Mouse (Mus musculus) embryo, embryonic 9.5 days (tissue): ENCODE results near the gene Prkg1.

Source experiments
- DNase-seq: peaks from one replicate; pipeline ENCODE4 v3.0.0-alpha.2; 2017; ENCODE audit errors: extremely low spot score

Gene Prkg1

DNA sequence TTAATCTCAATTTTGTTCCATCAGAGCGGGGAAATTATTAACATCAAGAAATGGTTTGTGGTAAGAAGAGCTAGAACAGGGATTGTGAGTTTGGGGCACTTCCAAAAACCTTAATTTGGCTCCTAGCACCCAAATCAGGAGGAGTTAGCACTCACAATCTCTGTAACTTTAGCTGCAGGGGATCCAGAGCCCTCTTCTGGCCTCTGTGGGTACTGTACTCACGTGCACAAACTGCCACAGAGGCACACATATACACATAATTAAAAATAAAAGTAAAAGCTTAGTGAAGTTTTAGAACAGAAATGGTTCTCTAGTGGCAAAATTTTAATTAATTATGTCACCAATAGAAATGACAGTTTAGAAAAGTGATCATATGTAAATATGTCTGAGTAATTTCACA lies 614.9 kb downstream of the Prkg1 start:
- DNase-seq = no peak

GRCm38 (mm10) chr19:31147457-31147856 lies 617.4 kb downstream of the Prkg1 start:
- DNase-seq = no peak

- DNase-seq = no peak
Measured at GRCm38 (mm10) chr19:31146156-31146555, 618.7 kb downstream of the Prkg1 start.

- DNase-seq = no peak
Measured at GRCm38 (mm10) chr19:31141905-31142304, 622.9 kb downstream of the Prkg1 start.

DNA sequence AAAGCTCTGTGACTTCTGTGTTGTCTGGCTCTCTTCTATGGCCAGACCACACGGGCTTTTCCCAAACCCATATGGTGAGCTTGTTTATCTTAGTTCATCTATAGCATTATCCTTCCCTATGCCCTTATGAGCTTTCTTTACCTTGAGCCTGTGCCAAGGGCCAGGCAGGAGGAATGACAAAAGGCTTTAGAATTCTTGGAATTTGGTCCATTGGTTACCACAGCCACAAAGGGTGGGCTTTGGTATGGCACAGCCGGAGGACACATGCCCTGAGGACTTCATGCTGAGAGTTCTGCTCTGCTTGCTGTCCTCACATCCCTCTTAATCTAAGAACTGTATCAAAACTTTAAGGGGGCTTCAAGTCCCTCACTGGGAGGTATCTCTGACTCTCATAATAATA lies 628.5 kb downstream of the Prkg1 start:
- DNase-seq = no peak

- DNase-seq = no peak
Measured at GRCm38 (mm10) chr19:31132614-31133013, 632.2 kb downstream of the Prkg1 start.

GRCm38 (mm10) chr19:31124628-31125027 lies 640.2 kb downstream of the Prkg1 start:
- no peak for DNase-seq

DNA sequence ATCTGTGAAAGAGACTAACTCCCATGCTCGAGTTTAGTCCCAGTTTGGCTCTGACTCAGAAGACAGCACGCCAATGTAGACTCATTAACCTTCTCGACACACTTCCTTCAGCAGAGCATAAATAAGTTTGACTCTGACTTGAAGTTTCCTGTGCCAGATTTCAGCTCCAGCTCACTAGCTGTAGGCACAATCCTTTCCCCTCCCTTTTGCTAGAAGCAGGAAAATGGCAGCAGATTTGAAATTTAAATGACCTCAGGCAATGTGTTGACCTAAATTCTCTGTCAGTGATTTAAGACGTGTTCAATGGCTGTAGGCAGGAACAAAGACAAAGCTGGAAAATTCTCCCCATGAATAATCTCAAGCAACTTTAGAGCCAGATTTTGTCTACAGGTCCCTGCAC lies 650.1 kb downstream of the Prkg1 start:
- DNase-seq = no peak

DNA sequence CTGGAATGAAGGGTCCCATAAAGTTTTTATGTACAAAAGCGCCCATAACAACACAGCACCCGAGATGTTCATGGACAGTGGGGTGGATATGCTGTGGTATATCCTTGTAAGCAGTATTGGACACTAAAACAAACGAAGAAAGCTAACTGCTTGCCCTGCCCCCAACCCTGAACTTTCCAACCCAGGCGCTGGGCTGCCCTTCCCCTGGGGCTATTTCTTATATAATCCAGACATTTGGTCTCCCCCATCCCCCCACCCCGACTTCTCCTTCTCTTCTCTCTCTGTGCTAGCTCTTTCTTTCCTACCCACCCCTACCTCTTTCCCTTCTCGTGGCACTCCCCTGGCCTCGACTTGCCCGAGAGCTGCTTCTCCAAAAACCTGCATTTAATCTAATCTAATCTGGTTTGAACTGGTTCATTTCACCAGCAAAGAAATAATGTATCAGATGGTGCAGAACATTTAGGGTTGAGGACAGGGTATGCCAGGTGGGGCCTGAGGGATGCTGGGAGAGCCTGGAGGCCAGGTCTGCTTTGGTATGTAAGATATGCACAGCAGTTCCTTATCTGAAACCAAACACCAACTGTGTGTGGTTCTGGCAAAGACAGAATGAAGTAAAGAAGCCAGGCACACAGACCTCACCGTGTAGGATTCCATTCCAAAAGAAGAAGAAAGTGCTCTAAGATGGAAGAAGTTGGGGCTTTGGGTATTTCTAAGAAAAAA lies 657.8 kb downstream of the Prkg1 start:
- DNase-seq = peak; percentile 32

GRCm38 (mm10) chr19:31106036-31106435 lies 658.8 kb downstream of the Prkg1 start:
- DNase-seq = no peak

DNA sequence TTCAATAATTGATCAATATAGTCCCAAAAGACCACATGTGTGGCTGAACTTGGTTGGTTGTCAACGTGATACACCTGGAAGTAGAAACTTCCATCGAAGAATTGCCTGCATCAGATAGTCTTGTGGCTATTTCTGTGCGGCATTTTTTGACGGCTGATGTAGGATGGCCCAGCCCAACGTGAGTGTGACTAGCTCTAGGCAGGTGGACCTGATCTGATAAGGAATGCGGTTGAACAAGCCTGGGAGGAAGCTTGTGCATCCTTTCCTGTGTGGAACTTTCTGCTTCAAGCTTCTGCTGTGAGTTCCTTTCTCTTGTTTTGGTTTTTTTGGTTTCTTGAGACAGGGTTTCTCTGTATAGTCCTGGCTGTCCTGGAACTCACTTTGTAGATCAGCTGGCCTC lies 660.1 kb downstream of the Prkg1 start:
- DNase-seq = no peak

DNA sequence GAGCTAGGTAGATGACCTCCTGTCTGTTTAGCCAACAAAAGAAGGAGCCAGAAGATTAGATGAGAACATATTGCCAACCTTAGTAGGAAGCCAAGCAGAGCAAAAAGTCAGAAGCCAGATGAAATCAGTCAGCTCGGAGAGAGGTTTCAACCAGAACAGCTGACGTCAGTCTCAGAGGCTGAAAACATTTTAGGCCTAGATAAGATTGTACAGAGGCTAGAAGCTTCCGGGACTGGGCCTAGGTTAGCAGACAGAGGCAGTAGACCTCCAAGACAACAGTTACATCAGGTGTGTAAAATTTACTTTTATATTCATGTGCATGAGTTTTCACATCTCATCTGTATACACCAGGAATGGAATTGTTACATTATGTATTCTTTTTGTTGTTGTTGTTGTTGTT lies 665.5 kb downstream of the Prkg1 start:
- no peak for DNase-seq

- no peak for DNase-seq
Measured at GRCm38 (mm10) chr19:31097857-31098256, 667.0 kb downstream of the Prkg1 start.

DNA sequence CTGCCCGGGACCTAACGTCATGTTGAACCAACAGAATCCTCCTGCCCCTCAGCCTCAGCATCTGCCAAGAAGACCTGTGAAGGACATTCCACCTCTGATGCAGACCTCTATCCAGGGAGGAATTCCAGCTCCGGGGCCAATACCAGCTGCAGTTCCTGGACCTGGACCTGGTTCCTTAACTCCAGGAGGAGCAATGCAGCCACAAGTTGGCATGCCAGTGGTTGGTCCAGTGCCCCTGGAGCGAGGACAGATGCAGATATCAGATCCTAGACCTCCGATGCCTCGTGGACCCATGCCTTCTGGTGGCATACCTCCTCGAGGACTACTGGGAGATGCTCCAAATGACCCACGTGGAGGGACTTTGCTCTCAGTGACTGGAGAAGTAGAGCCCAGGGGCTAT lies 681.1 kb downstream of the Prkg1 start:
- no peak for DNase-seq

- DNase-seq = peak; percentile 97
Measured at GRCm38 (mm10) chr19:31082662-31083429, 682.0 kb downstream of the Prkg1 start, which contains the start of gene Cstf2t. Gene Cstf2t, plus strand, starts transcription at chr19:31082837.

DNA sequence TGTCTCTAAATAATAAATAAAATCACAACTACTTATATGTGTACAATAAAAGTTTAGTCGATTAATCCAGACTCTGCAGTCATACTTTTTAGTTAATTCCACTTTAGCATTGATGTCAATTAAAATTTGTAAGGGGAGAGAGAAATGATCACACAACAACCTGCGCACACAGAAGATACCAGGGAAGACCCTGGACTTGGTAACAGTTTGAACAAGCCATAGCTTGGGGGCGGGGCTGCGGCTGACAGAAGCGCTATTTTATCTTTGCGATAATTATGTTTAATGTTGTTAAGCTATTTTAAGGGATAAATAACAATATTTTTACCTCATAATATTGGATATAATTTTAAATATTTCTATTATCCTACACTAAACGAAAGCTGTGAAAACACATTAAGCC lies 682.6 kb downstream of the Prkg1 start:
- DNase-seq = no peak

GRCm38 (mm10) chr19:31078241-31078640 lies 686.6 kb downstream of the Prkg1 start:
- DNase-seq = no peak

- DNase-seq = no peak
Measured at GRCm38 (mm10) chr19:31076106-31076505, 688.7 kb downstream of the Prkg1 start.

DNA sequence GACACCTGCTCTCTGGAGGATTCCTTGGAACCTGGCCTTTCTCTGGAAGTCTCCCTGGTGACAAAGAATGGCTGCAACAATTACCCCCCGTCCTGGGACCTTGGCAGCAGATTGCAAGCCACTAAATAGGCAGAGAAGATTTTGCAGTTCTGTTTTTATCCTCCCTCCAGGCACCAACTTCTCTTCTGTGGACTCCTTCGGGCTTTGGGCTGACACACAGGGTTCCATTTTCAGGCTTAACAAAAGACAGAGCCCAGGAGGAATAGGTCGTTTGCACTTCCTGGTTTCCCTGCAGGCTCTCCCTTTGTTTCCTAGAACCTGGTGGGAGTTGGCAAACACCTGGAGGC lies 690.1 kb downstream of the Prkg1 start:
- DNase-seq = peak; percentile 12

DNA sequence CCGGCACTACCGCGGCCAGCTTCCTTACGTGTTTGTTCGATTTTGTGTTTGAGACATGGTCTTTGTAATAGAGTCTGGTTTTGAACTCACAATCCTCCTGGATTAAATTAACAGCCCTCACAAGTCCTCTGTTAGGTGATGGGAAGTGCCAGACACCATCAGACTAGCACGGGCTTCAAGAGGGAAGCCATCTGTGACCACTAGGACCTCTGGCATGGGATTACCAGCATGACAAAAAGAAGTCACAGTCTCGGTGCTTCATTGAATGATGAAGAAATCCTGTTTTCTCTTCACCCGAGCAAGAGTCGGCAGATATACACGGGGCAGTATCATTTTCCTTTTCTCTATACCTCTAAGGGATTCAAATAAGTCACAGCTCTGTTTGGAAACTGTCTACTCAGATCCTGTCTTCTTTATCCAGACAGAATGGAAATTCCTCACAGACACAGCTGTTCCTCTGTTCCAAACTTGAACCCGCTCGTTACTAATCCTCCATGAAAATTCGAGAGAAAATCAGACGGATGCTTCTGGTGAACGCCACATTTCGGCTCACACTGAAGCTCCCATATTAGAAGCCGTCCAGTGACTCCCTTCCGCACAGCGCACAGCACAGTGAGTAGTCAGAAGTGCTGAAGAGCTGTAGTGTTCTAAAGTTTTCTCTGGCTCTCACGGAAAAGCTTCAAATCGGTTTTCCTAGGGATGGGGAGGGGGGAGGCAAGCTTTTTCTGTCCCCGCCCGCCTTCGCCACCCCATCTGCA lies 690.7 kb downstream of the Prkg1 start:
- peak; percentile 4 for DNase-seq

DNA sequence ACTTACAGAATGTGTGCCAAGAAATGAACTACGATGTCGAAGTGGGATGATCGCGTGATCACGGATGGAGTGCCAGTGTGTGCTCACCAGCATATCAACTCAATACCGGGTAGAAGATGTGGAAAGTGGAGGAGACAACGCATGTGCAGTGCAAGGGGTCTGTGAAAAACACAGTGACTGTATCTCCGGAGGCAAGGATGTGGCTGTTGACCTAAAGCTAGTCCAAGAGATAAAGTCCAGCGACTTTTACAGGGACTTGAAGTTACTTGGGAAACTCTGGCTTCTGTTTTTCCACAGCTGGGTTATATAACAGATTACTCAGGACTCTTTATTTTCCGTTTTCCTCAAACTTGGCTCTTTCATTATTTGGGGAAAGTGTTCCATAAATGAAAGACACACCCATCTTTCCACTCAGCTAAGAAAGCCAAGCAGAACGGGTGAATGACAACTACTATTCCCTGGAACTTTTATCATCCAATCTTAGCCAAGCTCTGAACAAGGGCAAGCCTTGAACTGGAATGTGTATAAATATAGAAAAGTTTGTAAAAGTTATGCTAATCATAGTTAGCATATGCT lies 699.5 kb downstream of the Prkg1 start:
- no peak for DNase-seq

- no peak for DNase-seq
Measured at GRCm38 (mm10) chr19:31064740-31065139, 700.1 kb downstream of the Prkg1 start.
